Mouse (Mus musculus): ENCODE data around the gene Rcan1.

DNA sequence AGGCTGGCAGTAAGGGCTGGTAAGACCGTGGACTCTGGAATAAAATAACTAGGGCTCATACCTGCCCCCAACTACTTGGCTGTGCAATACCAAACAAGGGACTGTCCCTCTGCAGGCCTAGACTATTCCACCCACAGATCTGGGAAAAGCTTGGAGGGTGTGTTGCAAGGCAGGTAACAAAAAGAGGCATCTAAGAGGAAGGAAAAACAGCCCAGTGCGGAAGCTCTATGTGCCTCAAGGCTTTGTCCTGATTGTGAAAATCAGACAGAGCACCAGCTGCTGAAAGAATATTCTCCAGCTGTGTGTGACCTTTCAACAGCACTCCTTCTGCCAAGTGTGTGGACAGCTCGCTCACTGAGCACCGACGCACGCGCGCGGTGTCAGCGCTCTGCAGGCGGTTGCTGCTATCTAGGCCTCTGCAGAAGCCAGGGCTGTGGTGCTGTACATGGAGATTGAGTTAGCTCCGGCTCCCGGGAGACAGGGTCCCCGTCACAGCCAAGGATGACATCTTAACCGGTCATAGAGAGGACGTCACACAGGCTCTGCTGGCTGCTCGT, 19.1 kb downstream of the Rcan1 start:
- no peak for TF ChIP-seq CTCF (conservative IDR thresholded peaks at IDR 0.05; ENCODE audit: insufficient read depth, insufficient read length, low read depth, low read length)
- TF ChIP-seq POLR2A (IDR thresholded peaks at IDR 0.05; ENCODE audit: low read depth, low read length) = no peak
